Mouse (Mus musculus): Measurements from ENCODE around the gene Qrsl1.
A peak's percentile ranks its signal among the peaks of the same experiment; 100 is the strongest.

DNA sequence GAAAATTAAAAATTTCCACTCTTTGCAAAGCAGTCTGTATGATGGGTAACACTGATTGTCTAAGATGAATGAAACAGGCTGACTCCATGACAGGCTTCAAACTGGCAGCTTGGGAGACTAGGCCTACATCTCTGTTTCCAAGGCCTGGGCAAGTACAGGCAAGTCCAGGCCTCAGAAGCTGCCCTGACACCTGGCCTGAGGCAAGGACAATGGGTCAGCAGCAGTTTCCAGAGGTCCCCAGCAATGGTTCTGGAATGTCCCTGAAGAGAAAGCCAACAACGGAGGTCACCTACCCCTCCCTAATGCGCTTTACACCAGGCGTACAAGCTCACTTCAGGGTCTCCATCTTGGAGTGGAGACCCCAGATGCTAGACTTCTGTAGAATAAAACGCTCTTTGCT, 8.6 kb downstream of the Qrsl1 start:
- no peak for TF ChIP-seq CTCF (conservative IDR thresholded peaks at IDR 0.05 in 1 of 2, IDR thresholded peaks at IDR 0.05 in 1 of 2; ENCODE audit: low read depth in 2 of 2, low read length in 2 of 2)
- no peak for TF ChIP-seq E2F4 (IDR thresholded peaks at IDR 0.05; ENCODE audit: insufficient replicate concordance, low read depth, low read length)
- no peak for TF ChIP-seq RAD21 (IDR thresholded peaks at IDR 0.05; ENCODE audit: low read depth, low read length)
- TF ChIP-seq EP300 (IDR thresholded peaks at IDR 0.05; ENCODE audit: low read length): peak; percentile 30; the same call in 1 of the 2 replicates
- TF ChIP-seq SIN3A (IDR thresholded peaks at IDR 0.05; ENCODE audit: low read length): no peak
- TF ChIP-seq POLR2A (IDR thresholded peaks at IDR 0.05; ENCODE audit: low read depth, low read length): no peak
- no peak for TF ChIP-seq ZC3H11A (IDR thresholded peaks at IDR 0.05; ENCODE audit: low read depth, low read length)
- TF ChIP-seq ZMIZ1 (IDR thresholded peaks at IDR 0.05; ENCODE audit: low read depth, low read length): no peak
- no peak for TF ChIP-seq MAFK (IDR thresholded peaks at IDR 0.05; ENCODE audit: insufficient replicate concordance, low read length)
- TF ChIP-seq KAT2A (IDR thresholded peaks at IDR 0.05; ENCODE audit: insufficient replicate concordance, low read length): no peak
- TF ChIP-seq GABPA (IDR thresholded peaks at IDR 0.05; ENCODE audit: insufficient replicate concordance, low read depth, low read length): no peak

Data from CH12.LX (cell line).